Mouse (Mus musculus): ENCODE measurements at regions not wholly inside any gene's neighbourhood (a gene's known extent, or its start where the extent isn't known, plus 50 kb on each side); places are given as distances from the start of the nearest gene placed in this dataset.
A peak's percentile ranks its signal among the peaks of the same experiment; 100 is the strongest.

- Histone ChIP-seq H3K4me3 (ENCODE audit: control insufficient read depth, insufficient read depth, low read length) (no peak overlapping the region), H3K36me3 (ENCODE audit: control insufficient read depth, insufficient read depth, low read length) (no peaks in the 10 kb centered on the region), H3K27ac (ENCODE audit: control insufficient read depth, insufficient read depth, low read length) (no peak overlapping the region), H3K27me3 (ENCODE audit: control insufficient read depth, insufficient read depth, low read length) (no peaks in the 10 kb centered on the region), H3K4me1 (replicated peaks; ENCODE audit: control insufficient read depth, insufficient read depth, low read length) (0 out of 2 replicates have a peak, but pooled peaks cover 4% of the 10 kb centered on the region)
- TF ChIP-seq CTCF (IDR thresholded peaks at IDR 0.05; ENCODE audit: borderline replicate concordance, control insufficient read depth, extremely low read depth, insufficient read depth, low read length, poor library complexity) (no peak), POLR2A (IDR thresholded peaks at IDR 0.05; ENCODE audit: control insufficient read depth, extremely low read depth, insufficient read depth, low read length, poor library complexity) (no peak)
- no peak for DNase-seq
- WGBS: 98% methylated on average over 4 of the region's 4 CpGs
These were observed 66.5 kb downstream of the Kctd12 start for GRCm38 (mm10) chr14:102915918-102916317.

DNA sequence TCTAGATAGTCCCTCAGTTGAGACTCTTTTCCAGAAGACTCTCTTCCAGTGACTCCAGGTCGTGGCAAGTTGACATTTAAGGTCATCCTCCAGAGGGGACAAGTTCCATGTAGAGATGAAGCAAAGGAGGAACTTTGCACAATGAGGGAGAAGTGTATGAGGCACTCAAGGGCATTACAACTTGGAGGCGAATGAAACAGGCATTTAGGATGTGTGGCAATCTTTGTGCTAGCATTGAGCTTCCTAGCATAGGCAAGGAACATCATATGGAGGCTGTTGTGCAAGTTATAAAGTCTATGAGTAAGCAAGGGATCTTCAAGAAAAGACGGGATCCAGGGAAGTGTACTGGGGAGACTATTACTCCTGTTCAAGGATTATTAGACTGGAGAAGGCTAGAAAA lies 70.9 kb downstream of the Kctd12 start:
- TF ChIP-seq CTCF (IDR thresholded peaks at IDR 0.05; ENCODE audit: borderline replicate concordance, control insufficient read depth, extremely low read depth, insufficient read depth, low read length, poor library complexity) (no peak), POLR2A (IDR thresholded peaks at IDR 0.05; ENCODE audit: control insufficient read depth, extremely low read depth, insufficient read depth, low read length, poor library complexity) (no peak)
- no peaks in the 10 kb centered on the region for H3K36me3 ChIP-seq (ENCODE audit: control insufficient read depth, insufficient read depth, low read length)
- no peak overlapping the region for H3K4me3 ChIP-seq (ENCODE audit: control insufficient read depth, insufficient read depth, low read length)
- no peak for DNase-seq
- no peak overlapping the region for H3K27ac ChIP-seq (ENCODE audit: control insufficient read depth, insufficient read depth, low read length)
- H3K4me1 ChIP-seq (replicated peaks; ENCODE audit: control insufficient read depth, insufficient read depth, low read length): peaks cover 10% of the 10 kb centered on the region
- 90% methylated on average over 3 of the region's 3 CpGs for WGBS
- H3K27me3 ChIP-seq (ENCODE audit: control insufficient read depth, insufficient read depth, low read length): no peaks in the 10 kb centered on the region

- no peak overlapping the region for H3K27ac ChIP-seq (ENCODE audit: control insufficient read depth, insufficient read depth, low read length)
- TF ChIP-seq POLR2A (IDR thresholded peaks at IDR 0.05; ENCODE audit: control insufficient read depth, extremely low read depth, insufficient read depth, low read length, poor library complexity) (no peak), CTCF (IDR thresholded peaks at IDR 0.05; ENCODE audit: borderline replicate concordance, control insufficient read depth, extremely low read depth, insufficient read depth, low read length, poor library complexity) (no peak)
- 94% methylated on average over 3 of the region's 3 CpGs for WGBS
These were observed 73.4 kb downstream of the Kctd12 start for GRCm38 (mm10) chr14:102908990-102909389.

GRCm38 (mm10) chr14:102907411-102908103 lies 74.9 kb downstream of the Kctd12 start:
- Histone ChIP-seq H3K27me3 (ENCODE audit: control insufficient read depth, insufficient read depth, low read length) (no peaks in the 10 kb centered on the region), H3K4me1 (replicated peaks; ENCODE audit: control insufficient read depth, insufficient read depth, low read length) (peaks cover 16% of the 10 kb centered on the region), H3K27ac (ENCODE audit: control insufficient read depth, insufficient read depth, low read length) (no peak overlapping the region), H3K4me3 (ENCODE audit: control insufficient read depth, insufficient read depth, low read length) (no peak overlapping the region), H3K36me3 (ENCODE audit: control insufficient read depth, insufficient read depth, low read length) (no peaks in the 10 kb centered on the region)
- no peak for DNase-seq
- 76% methylated on average over 6 of the region's 6 CpGs for WGBS
- TF ChIP-seq POLR2A (IDR thresholded peaks at IDR 0.05; ENCODE audit: control insufficient read depth, extremely low read depth, insufficient read depth, low read length, poor library complexity): no peak

More at GRCm38 (mm10) chr14:102908990-102909389, 73.4 kb downstream of the Kctd12 start:
- peaks cover 16% of the 10 kb centered on the region for H3K4me1 ChIP-seq (replicated peaks; ENCODE audit: control insufficient read depth, insufficient read depth, low read length)
- H3K4me3 ChIP-seq (ENCODE audit: control insufficient read depth, insufficient read depth, low read length): no peak overlapping the region
- DNase-seq: no peak
- H3K27me3 ChIP-seq (ENCODE audit: control insufficient read depth, insufficient read depth, low read length): no peaks in the 10 kb centered on the region
- H3K36me3 ChIP-seq (ENCODE audit: control insufficient read depth, insufficient read depth, low read length): no peaks in the 10 kb centered on the region

GRCm38 (mm10) chr14:102906826-102907225 lies 75.6 kb downstream of the Kctd12 start:
- DNase-seq: peak; percentile 47

GRCm38 (mm10) chr14:102906286-102906685 lies 76.2 kb downstream of the Kctd12 start:
- H3K4me1 ChIP-seq (replicated peaks; ENCODE audit: control insufficient read depth, insufficient read depth, low read length): peaks cover 14% of the 10 kb centered on the region
- H3K36me3 ChIP-seq (ENCODE audit: control insufficient read depth, insufficient read depth, low read length): no peaks in the 10 kb centered on the region
- DNase-seq: peak; percentile 49
- WGBS: 24% methylated on average over 1 of the region's 1 CpGs
- no peak overlapping the region for H3K4me3 ChIP-seq (ENCODE audit: control insufficient read depth, insufficient read depth, low read length)
- TF ChIP-seq POLR2A (IDR thresholded peaks at IDR 0.05; ENCODE audit: control insufficient read depth, extremely low read depth, insufficient read depth, low read length, poor library complexity): no peak
- no peak for TF ChIP-seq CTCF (IDR thresholded peaks at IDR 0.05; ENCODE audit: borderline replicate concordance, control insufficient read depth, extremely low read depth, insufficient read depth, low read length, poor library complexity)
- H3K27ac ChIP-seq (ENCODE audit: control insufficient read depth, insufficient read depth, low read length): peak overlapping the region; percentile 57
- no peaks in the 10 kb centered on the region for H3K27me3 ChIP-seq (ENCODE audit: control insufficient read depth, insufficient read depth, low read length)

More at GRCm38 (mm10) chr14:102906826-102907225, 75.6 kb downstream of the Kctd12 start:
- Histone ChIP-seq H3K4me1 (replicated peaks; ENCODE audit: control insufficient read depth, insufficient read depth, low read length) (peaks cover 16% of the 10 kb centered on the region), H3K4me3 (ENCODE audit: control insufficient read depth, insufficient read depth, low read length) (no peak overlapping the region), H3K36me3 (ENCODE audit: control insufficient read depth, insufficient read depth, low read length) (no peaks in the 10 kb centered on the region), H3K27ac (ENCODE audit: control insufficient read depth, insufficient read depth, low read length) (peak overlapping the region; percentile 30; the same call in 1 of the 2 replicates), H3K27me3 (ENCODE audit: control insufficient read depth, insufficient read depth, low read length) (no peaks in the 10 kb centered on the region)
- WGBS: 5% methylated on average over 6 of the region's 6 CpGs
- no peak for TF ChIP-seq CTCF (IDR thresholded peaks at IDR 0.05; ENCODE audit: borderline replicate concordance, control insufficient read depth, extremely low read depth, insufficient read depth, low read length, poor library complexity)
- no peak for TF ChIP-seq POLR2A (IDR thresholded peaks at IDR 0.05; ENCODE audit: control insufficient read depth, extremely low read depth, insufficient read depth, low read length, poor library complexity)

Data from thymus, adult 2 months (tissue).